Mouse (Mus musculus) liver, adult 2 months (tissue): ENCODE measurements around the gene Pcsk4.
A peak's percentile ranks its signal among the peaks of the same experiment; 100 is the strongest.

ENCODE experiments used
- CTCF ChIP-seq: fragments of 200-500 bp; IDR thresholded peaks from 2 replicates; pipeline ENCODE4 v1.5.1; 2011; ENCODE audit warnings: low read depth, low read length, control low read depth
- POLR2A ChIP-seq: fragments of 200-500 bp; IDR thresholded peaks from 2 replicates; pipeline ENCODE4 v1.6.1; 2011; ENCODE audit warnings: low read length, control low read depth; ENCODE audit not compliant: insufficient read depth; ENCODE audit errors: extremely low read depth

DNA sequence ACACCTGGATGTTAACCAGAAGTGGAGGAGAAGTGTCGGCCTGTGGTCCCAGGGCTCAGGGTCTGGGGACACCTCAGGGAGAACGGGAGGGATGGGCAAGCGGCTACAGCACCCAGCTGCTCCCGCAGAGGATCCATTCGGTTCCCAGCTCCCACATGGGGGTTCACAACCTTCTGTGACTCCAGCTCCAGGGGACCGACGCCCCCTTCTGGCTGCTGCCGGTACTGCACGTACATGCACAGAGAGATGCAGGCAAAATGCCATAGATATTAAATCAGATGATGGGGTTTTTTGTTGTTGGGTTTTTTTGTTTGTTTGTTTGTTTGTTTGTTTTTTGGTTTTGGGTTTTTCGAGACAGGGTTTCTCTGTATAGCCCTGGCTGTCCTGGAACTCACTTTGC, 48.4 kb upstream of the Pcsk4 start:
- TF ChIP-seq CTCF (peak; percentile 78), POLR2A (no peak)
